Mouse (Mus musculus) forelimb bud, embryonic 11.5 days (tissue): Measurements from ENCODE around the gene Rnf167.

Experiments used
- DNase-seq: peaks from one replicate; pipeline ENCODE4 v3.0.0-alpha.2; 2012; ENCODE audit warnings: low read depth, low spot score

Gene Rnf167

GRCm38 (mm10) chr11:70637764-70638163 is 9.3 kb upstream of the Rnf167 start:
- no peak for DNase-seq

- DNase-seq: no peak
Measured at GRCm38 (mm10) chr11:70638293-70638692, 8.7 kb upstream of the Rnf167 start.

GRCm38 (mm10) chr11:70638714-70639278 is 8.2 kb upstream of the Rnf167 start, which contains the start of gene Gp1ba:
Gene Gp1ba (plus strand): TSS chr11:70639122.
- DNase-seq: no peak

- DNase-seq: no peak
Measured at GRCm38 (mm10) chr11:70639976-70640375, 7.1 kb upstream of the Rnf167 start.

GRCm38 (mm10) chr11:70641241-70641640 is 5.8 kb upstream of the Rnf167 start:
- DNase-seq: no peak

- no peak for DNase-seq
Measured at GRCm38 (mm10) chr11:70643051-70643450, 4.0 kb upstream of the Rnf167 start.

GRCm38 (mm10) chr11:70644564-70645103 is 2.4 kb upstream of the Rnf167 start:
- no peak for DNase-seq

GRCm38 (mm10) chr11:70645461-70646258 is 1.4 kb upstream of the Rnf167 start:
- DNase-seq: no peak

GRCm38 (mm10) chr11:70646259-70646555 is 828 bp upstream of the Rnf167 start:
- no peak for DNase-seq

GRCm38 (mm10) chr11:70647716-70648420 is 833 bp downstream of the Rnf167 start:
- no peak for DNase-seq

- DNase-seq: no peak
Measured at GRCm38 (mm10) chr11:70648512-70648911, 1.5 kb downstream of the Rnf167 start.

- DNase-seq: no peak
Measured at GRCm38 (mm10) chr11:70649185-70649734, 2.2 kb downstream of the Rnf167 start.

GRCm38 (mm10) chr11:70650322-70651175 is 3.5 kb downstream of the Rnf167 start:
- no peak for DNase-seq

- DNase-seq: no peak
Measured at GRCm38 (mm10) chr11:70651391-70651790, 4.4 kb downstream of the Rnf167 start.

- DNase-seq: peak; percentile 53
Measured at GRCm38 (mm10) chr11:70652029-70652883, 5.2 kb downstream of the Rnf167 start.

- DNase-seq: no peak
Measured at GRCm38 (mm10) chr11:70652884-70653344, 5.9 kb downstream of the Rnf167 start.

GRCm38 (mm10) chr11:70653345-70654197 is 6.5 kb downstream of the Rnf167 start:
- peak; percentile 73 for DNase-seq

GRCm38 (mm10) chr11:70654198-70654922 is 7.3 kb downstream of the Rnf167 start, which contains the start of gene Pfn1:
Gene Pfn1 (minus strand): TSS chr11:70654644.
- DNase-seq: peak; percentile 72
